Mouse (Mus musculus) embryonic facial prominence, embryonic 14.5 days (tissue): Measurements from ENCODE around the gene Pds5a. TPM values are rescaled to one million over a fixed set of nuclear protein-coding genes. Genes with fewer than 3 reads are reported as not detected.

ENCODE experiments used
- ATAC-seq: fragments of 200-750 bp; cut with Nextera tagmentation; 2 replicates; pipeline ENCODE4 v1.8.0; 2017; ENCODE audit warnings: low read depth, moderate number of reproducible peaks, moderate TSS enrichment
- DNase-seq: peaks from one replicate; pipeline ENCODE4 v3.0.0-alpha.2; 2015; ENCODE audit warnings: low spot score
- H3K27ac ChIP-seq: fragments of 300-500 bp; sonication (generic); replicated peaks from 2 replicates; pipeline ENCODE4 v1.5.1; 2014; ENCODE audit warnings: low read depth, mild to moderate bottlenecking, low read length, moderate library complexity
- H3K27me3 ChIP-seq: fragments of 300-500 bp; sonication (generic); replicated peaks from 2 replicates; pipeline ENCODE4 v1.6.1; 2014; ENCODE audit warnings: low read length; ENCODE audit not compliant: control insufficient read depth, insufficient read depth
- H3K36me3 ChIP-seq: fragments of 300-500 bp; sonication (generic); 2 replicates; pipeline ENCODE4 v1.6.1; 2014; ENCODE audit warnings: low read length, mixed read lengths; ENCODE audit not compliant: control insufficient read depth, insufficient read depth
- H3K4me1 ChIP-seq: fragments of 300-500 bp; sonication (generic); 2 replicates; pipeline ENCODE4 v1.6.1; 2014; ENCODE audit warnings: antibody characterized with exemption, low read length; ENCODE audit not compliant: control insufficient read depth, insufficient read depth
- H3K4me2 ChIP-seq: fragments of 300-500 bp; sonication (generic); 2 replicates; pipeline ENCODE4 v1.6.1; 2014; ENCODE audit warnings: low read depth, mild to moderate bottlenecking, low read length, moderate library complexity, mixed read lengths
- H3K4me3 ChIP-seq: fragments of 300-500 bp; sonication (generic); 2 replicates; pipeline ENCODE4 v1.5.1; 2014; ENCODE audit warnings: low read depth, mild to moderate bottlenecking, low read length
- H3K9ac ChIP-seq: fragments of 300-500 bp; sonication (generic); 2 replicates; pipeline ENCODE4 v1.6.1; 2014; ENCODE audit warnings: low read depth, mild to moderate bottlenecking, low read length, moderate library complexity, mixed read lengths
- H3K9me3 ChIP-seq: fragments of 300-500 bp; sonication (generic); 2 replicates; pipeline ENCODE4 v1.6.1; 2016; ENCODE audit warnings: low read length; ENCODE audit not compliant: control insufficient read depth
- WGBS: fragments of 180-500 bp; shearing (Covaris S2); extraction: QIAGEN DNeasy Blood & Tissue Kit; methylation state at CpG from one replicate; pipeline ENCODE4 v1.1.7; 2014; 5-methylcytosine and 5-hydroxymethylcytosine counted together
- polyA plus RNA-seq: library from polyadenylated mRNA; unstranded; fragments of >200 nt; fragmentation: Nextera tagmentation; extraction: Ambion mirVana; gene quantifications from 2 replicates; pipeline ENCODE4 v1.2.1, GENCODE M21; 2014

Gene Pds5a
- polyA plus RNA-seq, 1 experiment from 2014 or later: 69.3 TPM

GRCm38 (mm10) chr5:65678826-65679225 is 19.2 kb downstream of the Pds5a start:
- H3K4me1 ChIP-seq: no peaks in the 10 kb centered on the region
- H3K36me3 ChIP-seq: peaks cover 28% of the 10 kb centered on the region
- H3K27me3 ChIP-seq: no peaks in the 10 kb centered on the region
- WGBS: 93% methylated on average over 5 of the region's 5 CpGs
- H3K4me2 ChIP-seq: no peak overlapping the region
- no peak overlapping the region for H3K4me3 ChIP-seq
- H3K9me3 ChIP-seq: no peaks in the 10 kb centered on the region; the same call in 1 of the 2 replicates
- ATAC-seq: no peak
- no peak overlapping the region for H3K9ac ChIP-seq
- no peak overlapping the region for H3K27ac ChIP-seq
- DNase-seq: no peak

GRCm38 (mm10) chr5:65672162-65672561 is 25.9 kb downstream of the Pds5a start:
- no peak overlapping the region for H3K9ac ChIP-seq
- H3K4me3 ChIP-seq: no peak overlapping the region
- no peaks in the 10 kb centered on the region for H3K4me1 ChIP-seq
- ATAC-seq (no peak), DNase-seq (no peak)
- peaks cover 5% of the 10 kb centered on the region; the same call in 1 of the 2 replicates for H3K9me3 ChIP-seq
- H3K4me2 ChIP-seq: no peak overlapping the region
- H3K27me3 ChIP-seq: no peaks in the 10 kb centered on the region
- peaks cover 23% of the 10 kb centered on the region for H3K36me3 ChIP-seq
- no peak overlapping the region for H3K27ac ChIP-seq

- DNase-seq (no peak), ATAC-seq (no peak)
- Histone ChIP-seq H3K27me3 (no peaks in the 10 kb centered on the region), H3K36me3 (peaks cover 8% of the 10 kb centered on the region; the same call in 1 of the 2 replicates), H3K27ac (no peak overlapping the region), H3K4me2 (no peak overlapping the region), H3K9me3 (no peaks in the 10 kb centered on the region), H3K4me3 (no peak overlapping the region), H3K9ac (no peak overlapping the region), H3K4me1 (no peaks in the 10 kb centered on the region)
- 94% methylated on average over 3 of the region's 3 CpGs for WGBS
Measured at GRCm38 (mm10) chr5:65667644-65668043, 30.4 kb downstream of the Pds5a start.

GRCm38 (mm10) chr5:65665370-65665769 is 32.7 kb downstream of the Pds5a start:
- no peak overlapping the region for H3K9ac ChIP-seq
- no peaks in the 10 kb centered on the region for H3K27me3 ChIP-seq
- WGBS: 78% methylated on average over 1 of the region's 1 CpGs
- H3K4me1 ChIP-seq: no peaks in the 10 kb centered on the region
- H3K36me3 ChIP-seq: peaks cover 15% of the 10 kb centered on the region; the same call in 1 of the 2 replicates
- no peak overlapping the region for H3K27ac ChIP-seq
- H3K9me3 ChIP-seq: no peaks in the 10 kb centered on the region
- no peak overlapping the region for H3K4me3 ChIP-seq
- ATAC-seq (no peak), DNase-seq (no peak)
- no peak overlapping the region for H3K4me2 ChIP-seq

GRCm38 (mm10) chr5:65661958-65662357 is 36.1 kb downstream of the Pds5a start:
- ATAC-seq (no peak), DNase-seq (no peak)
- 92% methylated on average over 2 of the region's 2 CpGs for WGBS

DNA sequence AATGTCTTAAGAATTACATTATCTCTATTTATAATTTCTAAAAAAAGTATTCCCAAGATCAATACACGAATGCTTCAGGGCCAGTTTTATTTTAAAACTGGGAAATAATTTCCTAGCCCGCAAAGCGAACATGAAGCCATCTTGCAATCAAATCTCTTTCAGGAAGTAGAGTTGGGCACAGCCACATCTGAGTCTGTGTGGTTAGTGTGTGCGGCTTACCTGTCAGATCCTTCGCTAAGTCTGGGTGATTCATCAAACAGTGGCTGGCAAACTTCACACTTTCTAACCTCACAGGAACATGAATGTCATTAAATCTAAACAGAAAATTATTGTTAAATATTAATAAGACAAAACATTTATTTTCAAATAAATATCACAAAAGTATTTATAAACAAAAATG is 44.3 kb downstream of the Pds5a start:
- Histone ChIP-seq H3K9me3 (no peaks in the 10 kb centered on the region), H3K27me3 (no peaks in the 10 kb centered on the region), H3K27ac (no peak overlapping the region), H3K9ac (no peak overlapping the region), H3K4me3 (no peak overlapping the region), H3K4me2 (no peak overlapping the region), H3K4me1 (no peaks in the 10 kb centered on the region), H3K36me3 (peaks cover 75% of the 10 kb centered on the region)
- DNase-seq (no peak), ATAC-seq (no peak)
- WGBS: 95% methylated on average over 5 of the region's 5 CpGs

More at GRCm38 (mm10) chr5:65661958-65662357, 36.1 kb downstream of the Pds5a start:
- Histone ChIP-seq H3K9ac (no peak overlapping the region), H3K4me2 (no peak overlapping the region), H3K27me3 (no peaks in the 10 kb centered on the region), H3K9me3 (no peaks in the 10 kb centered on the region), H3K4me3 (no peak overlapping the region), H3K27ac (no peak overlapping the region), H3K36me3 (peaks cover 26% of the 10 kb centered on the region; the same call in 1 of the 2 replicates), H3K4me1 (no peaks in the 10 kb centered on the region)

DNA sequence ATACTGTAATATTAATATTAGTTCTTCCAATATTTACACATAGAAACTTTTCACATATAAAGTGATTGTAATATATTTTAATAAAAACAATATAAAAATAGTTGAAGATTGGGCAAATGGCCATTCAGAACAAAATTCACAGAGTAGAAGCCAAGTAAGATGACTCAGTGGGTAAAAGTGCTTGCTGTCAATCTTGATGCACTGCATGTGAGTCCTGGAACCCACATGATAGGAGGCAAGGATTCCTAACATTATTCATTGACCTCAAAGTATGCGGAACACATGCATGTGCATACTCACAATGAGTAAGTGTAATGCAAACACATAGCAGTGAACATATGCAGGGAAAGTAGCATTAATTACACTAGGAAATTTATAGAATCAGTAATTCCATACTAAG is 59.2 kb downstream of the Pds5a start:
- ATAC-seq: no peak
- H3K36me3 ChIP-seq: peaks cover 85% of the 10 kb centered on the region
- WGBS: 85% methylated on average over 1 of the region's 1 CpGs

GRCm38 (mm10) chr5:65624340-65624739 is 73.7 kb downstream of the Pds5a start:
- Histone ChIP-seq H3K9me3 (no peaks in the 10 kb centered on the region), H3K27ac (no peak overlapping the region), H3K4me2 (no peak overlapping the region), H3K36me3 (peaks cover 73% of the 10 kb centered on the region), H3K4me1 (no peaks in the 10 kb centered on the region), H3K9ac (no peak overlapping the region), H3K4me3 (no peak overlapping the region), H3K27me3 (no peaks in the 10 kb centered on the region)
- ATAC-seq (no peak), DNase-seq (no peak)

More for the DNA sequence above, 59.2 kb downstream of the Pds5a start:
- no peak overlapping the region for H3K4me3 ChIP-seq
- no peak overlapping the region for H3K9ac ChIP-seq
- no peak for DNase-seq
- H3K4me2 ChIP-seq: no peak overlapping the region
- no peaks in the 10 kb centered on the region for H3K27me3 ChIP-seq
- H3K4me1 ChIP-seq: no peaks in the 10 kb centered on the region
- H3K9me3 ChIP-seq: no peaks in the 10 kb centered on the region
- no peak overlapping the region for H3K27ac ChIP-seq

DNA sequence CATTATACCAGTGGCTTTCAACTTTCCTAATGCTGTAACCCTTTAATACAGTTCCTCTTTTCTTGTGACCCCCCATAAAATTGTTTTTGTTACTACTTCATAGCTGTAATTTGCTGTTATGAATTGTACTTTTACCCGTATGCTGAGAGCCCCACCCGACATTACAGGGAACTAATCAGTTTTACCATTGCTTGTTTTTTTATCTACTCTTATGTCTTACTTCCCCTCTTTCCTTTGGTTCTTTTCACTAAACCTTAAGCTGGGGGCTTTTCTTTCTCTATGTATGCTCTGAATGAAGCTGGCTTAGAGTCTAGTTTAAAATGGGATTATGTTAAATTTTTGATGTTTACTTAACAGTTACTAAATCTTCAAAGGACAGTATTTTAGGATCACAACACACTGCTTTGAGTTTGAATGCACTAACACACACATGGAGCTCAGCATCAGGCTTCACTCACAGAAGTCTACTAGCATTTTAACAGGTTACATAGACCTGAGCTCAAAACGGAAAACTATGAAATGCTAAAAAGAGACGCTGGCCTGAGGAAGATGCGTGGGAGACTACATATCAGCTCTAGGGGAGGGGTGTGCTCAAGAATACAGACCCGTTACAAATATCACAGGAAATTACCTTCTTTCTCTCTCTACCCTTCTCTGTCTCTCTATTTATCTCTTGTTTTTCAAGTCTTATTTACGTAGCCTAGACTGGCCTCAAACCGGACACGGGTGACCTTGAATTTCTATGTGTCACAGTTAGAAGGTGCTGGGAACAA is 84.7 kb downstream of the Pds5a start:
- Histone ChIP-seq H3K9ac (no peak overlapping the region), H3K4me3 (no peak overlapping the region), H3K4me1 (no peaks in the 10 kb centered on the region), H3K36me3 (peaks cover 66% of the 10 kb centered on the region), H3K27ac (no peak overlapping the region), H3K27me3 (no peaks in the 10 kb centered on the region), H3K9me3 (no peaks in the 10 kb centered on the region), H3K4me2 (no peak overlapping the region)
- 89% methylated on average over 9 of the region's 9 CpGs for WGBS
- DNase-seq (no peak), ATAC-seq (no peak)
